Mouse (Mus musculus) natural killer cell, adult 2 months (primary cell): Measurements from ENCODE around the gene Tab1.

Source experiments
- DNase-seq, 2 experiments: peaks; one replicate each; pipeline ENCODE4 v3.0.0; 2022; ENCODE audit warnings: low spot score in 2 of 2

Gene Tab1

GRCm38 (mm10) chr15:80132993-80133586 lies at the start of gene Tab1:
Gene Tab1, plus strand, starts transcription at chr15:80133127.
- peak; percentile 90 to 92 for DNase-seq

- DNase-seq: peak; percentile 98
Measured at GRCm38 (mm10) chr15:80083276-80083731, 49.6 kb upstream of the Tab1 start.

GRCm38 (mm10) chr15:80083740-80084139 lies 49.2 kb upstream of the Tab1 start:
- no peak for DNase-seq

GRCm38 (mm10) chr15:80087406-80088012 lies 45.4 kb upstream of the Tab1 start:
- DNase-seq: no peak

- peak; percentile 88 to 94 for DNase-seq
Measured at GRCm38 (mm10) chr15:80088637-80089036, 44.3 kb upstream of the Tab1 start.

GRCm38 (mm10) chr15:80090155-80090554 lies 42.8 kb upstream of the Tab1 start:
- DNase-seq: no peak

- no peak for DNase-seq
Measured at GRCm38 (mm10) chr15:80090741-80091120, 42.2 kb upstream of the Tab1 start.

- DNase-seq: peak; percentile 51 to 76
Measured at GRCm38 (mm10) chr15:80091121-80091955, 41.6 kb upstream of the Tab1 start, which contains the start of the genes Syngr1 and Rpl3. Gene Syngr1, plus strand, starts transcription at chr15:80091334. Gene Rpl3, minus strand, starts transcription at chr15:80091868.

- DNase-seq: no peak
Measured at GRCm38 (mm10) chr15:80092041-80092441, 40.9 kb upstream of the Tab1 start.

GRCm38 (mm10) chr15:80092599-80092998 lies 40.3 kb upstream of the Tab1 start:
- no peak for DNase-seq

GRCm38 (mm10) chr15:80094201-80094600 lies 38.7 kb upstream of the Tab1 start:
- no peak for DNase-seq

GRCm38 (mm10) chr15:80095596-80095995 lies 37.3 kb upstream of the Tab1 start:
- no peak for DNase-seq

GRCm38 (mm10) chr15:80096406-80096805 lies 36.5 kb upstream of the Tab1 start:
- no peak for DNase-seq

GRCm38 (mm10) chr15:80096946-80097881 lies 35.7 kb upstream of the Tab1 start:
- DNase-seq: no peak

- no peak for DNase-seq
Measured at GRCm38 (mm10) chr15:80097999-80098461, 34.9 kb upstream of the Tab1 start.

GRCm38 (mm10) chr15:80098809-80099208 lies 34.1 kb upstream of the Tab1 start:
- no peak for DNase-seq

- DNase-seq: no peak
Measured at GRCm38 (mm10) chr15:80099477-80099876, 33.5 kb upstream of the Tab1 start.

GRCm38 (mm10) chr15:80100196-80100595 lies 32.7 kb upstream of the Tab1 start:
- DNase-seq: no peak

- no peak for DNase-seq
Measured at GRCm38 (mm10) chr15:80100871-80101270, 32.1 kb upstream of the Tab1 start.

GRCm38 (mm10) chr15:80101503-80101902 lies 31.4 kb upstream of the Tab1 start:
- no peak for DNase-seq

- DNase-seq: no peak
Measured at GRCm38 (mm10) chr15:80102495-80102894, 30.4 kb upstream of the Tab1 start.
